Mouse (Mus musculus) CH12.LX (cell line): Measurements from ENCODE around the gene Zfp326. TPM values are rescaled to one million over a fixed set of nuclear protein-coding genes. Genes with fewer than 3 reads are reported as not detected.

ENCODE experiments used
- DNase-seq: peaks from one replicate; pipeline ENCODE4 v3.0.0-alpha.2; 2013; ENCODE audit errors: extremely low read depth
- H3K27ac ChIP-seq: 2 replicates; pipeline ENCODE4 v1.5.1; 2012; ENCODE audit warnings: low read depth, mild to moderate bottlenecking, control low read depth, moderate library complexity; ENCODE audit not compliant: insufficient read depth
- H3K27me3 ChIP-seq: replicated peaks from 2 replicates; pipeline ENCODE3; 2012; ENCODE audit warnings: inconsistent platforms
- H3K36me3 ChIP-seq, 2 experiments: replicated peaks in 1 of 2; 2 replicates each; pipeline versions ENCODE3 to v1.6.1; 2012; ENCODE audit warnings: inconsistent platforms in 1 of 2, low read length in 1 of 2, mild to moderate bottlenecking in 1 of 2, mixed read lengths in 1 of 2, moderate library complexity in 1 of 2; ENCODE audit not compliant: control insufficient read depth in 1 of 2, insufficient read depth in 1 of 2
- H3K4me1 ChIP-seq, 2 experiments: 2 replicates each; pipeline ENCODE4 v1.6.1; 2012; ENCODE audit warnings: inconsistent platforms in 1 of 2, moderate library complexity in 1 of 2; ENCODE audit not compliant: insufficient read depth in 2 of 2, control insufficient read depth in 1 of 2
- H3K4me2 ChIP-seq: 2 replicates; pipeline ENCODE4 v1.6.1; 2012; ENCODE audit warnings: low read depth, mild to moderate bottlenecking, control low read depth; ENCODE audit not compliant: poor library complexity, insufficient read depth, severe bottlenecking
- H3K4me3 ChIP-seq, 3 experiments: fragments of 150-350 bp in 1 of 3; sonication (generic) in 1 of 3; replicated peaks in 1 of 3; 2 replicates each; pipeline versions ENCODE3 to v1.5.1; 2011 to 2012; ENCODE audit warnings: low read depth in 2 of 3, low read length in 2 of 3, mild to moderate bottlenecking in 2 of 3, moderate library complexity in 2 of 3, control low read depth in 1 of 3, improper control_type of control experiment in 1 of 3, inconsistent platforms in 1 of 3, mixed read lengths in 1 of 3; ENCODE audit not compliant: poor library complexity in 1 of 3
- H3K79me2 ChIP-seq: replicated peaks from 2 replicates; pipeline ENCODE4 v1.6.1; 2012; ENCODE audit warnings: mild to moderate bottlenecking, moderate library complexity; ENCODE audit not compliant: control insufficient read depth, poor library complexity, insufficient read depth, severe bottlenecking; ENCODE audit errors: extremely low read depth
- H3K9ac ChIP-seq: 2 replicates; pipeline ENCODE4 v1.6.1; 2012; ENCODE audit warnings: low read depth, mild to moderate bottlenecking, control low read depth, moderate library complexity; ENCODE audit not compliant: insufficient read depth
- H3K9me3 ChIP-seq: replicated peaks from 2 replicates; pipeline ENCODE3; 2012; ENCODE audit warnings: low read length, inconsistent platforms, mixed read lengths
- EP300 ChIP-seq: IDR thresholded peaks from 2 replicates; pipeline ENCODE4 v1.6.1; 2011; ENCODE audit warnings: low read length, improper control_type of control experiment
- HCFC1 ChIP-seq: IDR thresholded peaks from 2 replicates; pipeline ENCODE4 v1.6.1; 2012; ENCODE audit warnings: low read depth, mild to moderate bottlenecking, inconsistent platforms, low read length, improper control_type of control experiment
- JUN ChIP-seq: IDR thresholded peaks from 2 replicates; pipeline ENCODE4 v1.6.1; 2011; ENCODE audit warnings: low read depth, mild to moderate bottlenecking, low read length, improper control_type of control experiment, moderate library complexity; ENCODE audit not compliant: insufficient read depth
- POLR2A ChIP-seq: IDR thresholded peaks from 2 replicates; pipeline ENCODE4 v1.6.1; 2011; ENCODE audit warnings: low read depth, mild to moderate bottlenecking, improper control_type of control experiment, low read length
- RCOR1 ChIP-seq: conservative IDR thresholded peaks from 2 replicates; pipeline ENCODE4 v1.6.1; 2012; ENCODE audit warnings: low read depth, mild to moderate bottlenecking, inconsistent platforms, low read length, improper control_type of control experiment
- SIN3A ChIP-seq: IDR thresholded peaks from 2 replicates; pipeline ENCODE4 v1.6.1; 2012; ENCODE audit warnings: low read length, improper control_type of control experiment, inconsistent platforms
- dilution Hi-C: fragments of 300-500 bp; cut with MboI; formaldehyde crosslinking; loops from 2 replicates; pipeline ENCODE4 v1.14.3; 2020; ENCODE audit warnings: low sequenced_read_pairs; ENCODE audit not compliant: extremely low pct_unique_long_range_greater_than_20kb, extremely low pct_ligation_motif_present
- in situ Hi-C: fragments of 300-500 bp; cut with MboI; formaldehyde crosslinking; loops from 3 replicates; pipeline ENCODE4 v1.14.3; 2019; ENCODE audit warnings: low sequenced_read_pairs, low pct_ligation_motif_present, low pct_unique_long_range_greater_than_20kb, mixed read lengths
- polyA plus RNA-seq: library from polyadenylated mRNA; unstranded; fragments of >175 nt; gene quantifications from 2 replicates; pipeline ENCODE4 v1.2.1, GENCODE M21; 2012; ENCODE audit warnings: low read depth; ENCODE audit not compliant: insufficient read length
- total RNA-seq, 2 experiments: library from RNA; depleted of rRNA; stranded (reverse); fragments of 300-350 nt in 1 of 2; fragments of >200 nt in 1 of 2; gene quantifications; 2 replicates each; pipeline ENCODE4 v1.2.3; 2012 to 2014

The Zfp326 gene
- total and polyA plus RNA-seq, 3 experiments, result 5.3 to 21.6 (median 7.4) TPM

DNA sequence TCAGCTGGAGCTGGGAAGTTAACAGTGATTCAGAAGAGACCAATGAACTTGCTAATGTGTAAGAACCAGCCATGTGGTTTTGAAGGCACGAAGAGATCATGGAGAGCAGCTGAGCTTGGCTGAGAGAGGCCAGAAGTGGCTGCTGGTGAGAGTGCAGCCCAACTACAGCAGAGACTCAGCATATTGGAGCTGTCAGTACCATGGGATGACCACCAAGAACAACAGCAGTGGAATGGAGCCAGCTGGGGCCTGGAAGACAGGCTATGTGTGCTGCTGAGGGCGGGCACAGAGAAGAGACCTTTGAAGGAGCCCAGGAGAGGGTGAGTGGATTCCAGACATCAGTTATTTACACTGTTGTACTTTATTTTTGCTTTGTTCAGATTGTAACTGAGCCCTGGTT is 65.6 kb downstream of the Zfp326 start:
- H3K4me3 ChIP-seq, result no peak overlapping the region
- H3K4me2 ChIP-seq, result no peak overlapping the region
- H3K36me3 ChIP-seq, result no peaks in the 10 kb centered on the region
- peaks cover 12% of the 10 kb centered on the region for H3K27me3 ChIP-seq
- no peak for TF ChIP-seq POLR2A
- TF ChIP-seq JUN, result no peak
- no peak for TF ChIP-seq EP300
- no peak for TF ChIP-seq RCOR1
- no peak for TF ChIP-seq SIN3A
- TF ChIP-seq HCFC1, result no peak
- in situ Hi-C loops (no loop called here), dilution Hi-C loops (no loop called here)
- no peaks in the 10 kb centered on the region for H3K79me2 ChIP-seq
- H3K9me3 ChIP-seq, result no peaks in the 10 kb centered on the region
- no peak overlapping the region for H3K27ac ChIP-seq
- H3K9ac ChIP-seq, result no peak overlapping the region
- H3K4me1 ChIP-seq, result no peaks in the 10 kb centered on the region
- no peak for DNase-seq

Other genes starting within 250 kb of the Zfp326 start
- gene Lrrc8d, start 176.6 kb upstream of the Zfp326 start, total RNA-seq (2012; rRNA removed), result 15.9 and 16.6 TPM in 2 replicates
- 5.2 and 7.0 TPM in 2 replicates for gene Lrrc8d, start 176.6 kb upstream of the Zfp326 start, total RNA-seq (2014; rRNA removed)
- gene Lrrc8d, start 176.6 kb upstream of the Zfp326 start, polyA plus RNA-seq, result 26.1 and 29.2 TPM in 2 replicates